Mouse (Mus musculus) hindbrain, embryonic 11.5 days (tissue): ENCODE measurements around the gene Csf3. TPM values are rescaled to one million over a fixed set of nuclear protein-coding genes. Genes with fewer than 3 reads are reported as not detected.

Experiments
- polyA plus RNA-seq: library from polyadenylated mRNA; unstranded; fragments of >200 nt; fragmentation: Nextera tagmentation; extraction: Ambion mirVana; gene quantifications from 2 replicates; pipeline ENCODE4 v1.2.1, GENCODE M21; 2014

Csf3 gene
- polyA plus RNA-seq, 1 experiment from 2014 or later = not detected

Other genes starting within 250 kb of the Csf3 start
- 0.11 and 0.60 TPM in 2 replicates for gene Ikzf3, start 155.2 kb upstream of the Csf3 start, polyA plus RNA-seq
- gene Zpbp2, start 150.2 kb upstream of the Csf3 start, polyA plus RNA-seq = 0.21 TPM in 1 of 2 replicates, not detected in the other
- 10.9 and 12.2 TPM in 2 replicates for gene Ormdl3, start 113.9 kb upstream of the Csf3 start, polyA plus RNA-seq
- not detected in 2 replicates for gene Lrrc3c, start 103.0 kb upstream of the Csf3 start, polyA plus RNA-seq
- gene Gm12355, start 75.6 kb upstream of the Csf3 start, polyA plus RNA-seq = 0.85 and 1.8 TPM in 2 replicates
- gene Gsdma3, start 74.9 kb upstream of the Csf3 start, polyA plus RNA-seq = not detected in 2 replicates
- gene Gsdma2, start 54.5 kb upstream of the Csf3 start, polyA plus RNA-seq = not detected in 2 replicates
- gene Gsdma, start 36.9 kb upstream of the Csf3 start, polyA plus RNA-seq = not detected in 2 replicates
- gene Psmd3, start 18.7 kb upstream of the Csf3 start, polyA plus RNA-seq = 154 and 155 TPM in 2 replicates
- gene Med24, start 28.2 kb downstream of the Csf3 start, polyA plus RNA-seq = 47.3 and 60.8 TPM in 2 replicates
- 34.7 and 41.4 TPM in 2 replicates for gene Thra, start 39.4 kb downstream of the Csf3 start, polyA plus RNA-seq
- gene Nr1d1, start 74.1 kb downstream of the Csf3 start, polyA plus RNA-seq = 0.92 and 1.4 TPM in 2 replicates
- gene Msl1, start 94.3 kb downstream of the Csf3 start, polyA plus RNA-seq = 25.0 and 28.0 TPM in 2 replicates
- gene Casc3, start 103.6 kb downstream of the Csf3 start, polyA plus RNA-seq = 44.6 and 49.6 TPM in 2 replicates
- gene Rapgefl1, start 135.5 kb downstream of the Csf3 start, polyA plus RNA-seq = 2.0 and 2.2 TPM in 2 replicates
- gene Wipf2, start 162.4 kb downstream of the Csf3 start, polyA plus RNA-seq = 5.1 and 5.4 TPM in 2 replicates
- gene Cdc6, start 206.5 kb downstream of the Csf3 start, polyA plus RNA-seq = 33.1 and 39.0 TPM in 2 replicates
- 48.3 and 51.2 TPM in 2 replicates for gene Rara, start 226.6 kb downstream of the Csf3 start, polyA plus RNA-seq